In genomic region chr7:34233909-34234609, GRCm38 (mm10) we compare ENCODE assay signal across 8 mouse cellular contexts. TPM values are rescaled to one million over a fixed set of nuclear protein-coding genes. Genes with fewer than 3 reads are reported as not detected.
DNase-seq lines count a peak whose midpoint lies in the region; ATAC-seq lines count a peak whose summit lies in the region.

No protein-coding gene starts in this region.

- intact Hi-C loops in left cerebral cortex, postnatal 14 days (cut with DNase I): no loop called here

- peak overlapping the region; percentile 82 for H3K27ac ChIP-seq in intestine, embryonic 14.5 days (ENCODE audit: low read depth)

- DNase-seq in adrenal gland, adult 18-20 months (ENCODE audit: low spot score in 2 of 2): peak; percentile 97 to 99
- DNase-seq in embryo, embryonic 11 days: peak; percentile 98
- peak; percentile 98 for DNase-seq in gastrocnemius, postnatal 25 days
- peak; percentile 99 for DNase-seq in intestine, embryonic 14.5 days (ENCODE audit: low spot score)
- DNase-seq in left cerebral cortex, postnatal 14 days (ENCODE audit: low spot score in 2 of 2): peak; percentile 100
- peak; percentile 99 for DNase-seq in mesoderm, embryonic 11.5 days (ENCODE audit: low read depth, low spot score)
- DNase-seq in right cerebral cortex, postnatal 36 days (ENCODE audit: low spot score in 2 of 2): peak; percentile 99 to 100
- peak; percentile 100 for DNase-seq in yolk sac, embryonic 10.5 days (ENCODE audit: low spot score)

- no peaks in the 10 kb centered on the region for H3K9me3 ChIP-seq in intestine, embryonic 14.5 days (ENCODE audit: control insufficient read depth, low read length)

- peak overlapping the region; percentile 53 for H3K4me3 ChIP-seq in intestine, embryonic 14.5 days (ENCODE audit: low read depth, low read length)

- peak; percentile 94 for ATAC-seq in intestine, embryonic 14.5 days (replicated peaks; ENCODE audit: low FRiP score, low TSS enrichment, low read depth)

- H3K27me3 ChIP-seq in intestine, embryonic 14.5 days (replicated peaks; ENCODE audit: control insufficient read depth, insufficient read depth, low read length): no peaks in the 10 kb centered on the region

- H3K9ac ChIP-seq in intestine, embryonic 14.5 days (ENCODE audit: low read length): peak overlapping the region; percentile 38

- H3K4me2 ChIP-seq in intestine, embryonic 14.5 days (ENCODE audit: low read length): peak overlapping the region; percentile 72

- WGBS in intestine, embryonic 14.5 days: under 1% methylated on average over 46 of the region's 46 CpGs

- peaks cover 14% of the 10 kb centered on the region; the same call in 1 of the 2 replicates for H3K4me1 ChIP-seq in intestine, embryonic 14.5 days (replicated peaks; ENCODE audit: control insufficient read depth, insufficient read depth, low read length)

- peaks cover 28% of the 10 kb centered on the region for H3K36me3 ChIP-seq in intestine, embryonic 14.5 days (ENCODE audit: control insufficient read depth, insufficient read depth, low read length)

RNA-seq across cellular contexts. Expression of gene Gpi1, which starts 3.9 kb away (rescaled TPM):
- 100 to 1,000 TPM; 397 to 651 TPM for total RNA-seq in adrenal gland, adult 18-20 months (2021)
- total RNA-seq in gastrocnemius, postnatal 25 days (2021): 1,000 to 10,000 TPM in 1 of 2 experiments, 100 to 1,000 TPM in 1; 948 to 1,062 TPM
- 429 and 451 TPM in 2 replicates for polyA plus RNA-seq in intestine, embryonic 14.5 days (2014; fragmentation: Nextera tagmentation; extraction: Ambion mirVana)
- 100 to 1,000 TPM; 676 to 689 TPM for total RNA-seq in left cerebral cortex, postnatal 14 days (2021)

RNA-seq across cellular contexts. Expression of gene Gm6096, which starts 16.8 kb away (rescaled TPM):
- total RNA-seq in adrenal gland, adult 18-20 months (2021): not detected
- total RNA-seq in gastrocnemius, postnatal 25 days (2021): not detected
- polyA plus RNA-seq in intestine, embryonic 14.5 days (2014; fragmentation: Nextera tagmentation; extraction: Ambion mirVana): 0.69 TPM in 1 of 2 replicates, not detected in the other
- not detected for total RNA-seq in left cerebral cortex, postnatal 14 days (2021)

RNA-seq across cellular contexts. Expression of gene Pdcd2l, which starts 37.6 kb away (rescaled TPM):
- 10 to 100 TPM; 17.5 to 19.1 TPM for total RNA-seq in adrenal gland, adult 18-20 months (2021)
- total RNA-seq in gastrocnemius, postnatal 25 days (2021): 10 to 100 TPM; 14.3 to 15.9 TPM
- polyA plus RNA-seq in intestine, embryonic 14.5 days (2014; fragmentation: Nextera tagmentation; extraction: Ambion mirVana): 57.2 and 58.7 TPM in 2 replicates
- 10 to 100 TPM; 22.8 to 25.4 TPM for total RNA-seq in left cerebral cortex, postnatal 14 days (2021)

Comparison
In these comparisons a context has a peak if more than half of its experiments do, and no peak if none do; other contexts are left out.
1. Peak in every context shown above with its lines: DNase-seq, ATAC-seq, H3K4me3 ChIP-seq and H3K27ac ChIP-seq.